Mouse (Mus musculus): Measurements from ENCODE around the gene Hsd17b6.

The Hsd17b6 gene

GRCm38 (mm10) chr10:128008207-128008889 lies 937 bp upstream of the Hsd17b6 start:
- DNase-seq (ENCODE audit: low spot score in 2 of 2), result peak; percentile 51 to 66

GRCm38 (mm10) chr10:128005479-128005878 lies 1.9 kb downstream of the Hsd17b6 start:
- DNase-seq (ENCODE audit: low spot score in 2 of 2), result no peak

GRCm38 (mm10) chr10:128004918-128005317 lies 2.5 kb downstream of the Hsd17b6 start:
- no peak for DNase-seq (ENCODE audit: low spot score in 2 of 2)

GRCm38 (mm10) chr10:128003281-128003801 lies 4.1 kb downstream of the Hsd17b6 start:
- DNase-seq (ENCODE audit: low spot score in 2 of 2), result no peak

- no peak for DNase-seq (ENCODE audit: low spot score in 2 of 2)
Measured at GRCm38 (mm10) chr10:127998260-127998659, 9.2 kb downstream of the Hsd17b6 start.

- DNase-seq (ENCODE audit: low spot score in 2 of 2), result no peak
Measured at GRCm38 (mm10) chr10:127996690-127997089, 10.7 kb downstream of the Hsd17b6 start.

GRCm38 (mm10) chr10:127985601-127986000 lies 21.8 kb downstream of the Hsd17b6 start:
- DNase-seq (ENCODE audit: low spot score in 2 of 2), result no peak

- DNase-seq (ENCODE audit: low spot score in 2 of 2), result no peak
Measured at GRCm38 (mm10) chr10:127984650-127985049, 22.8 kb downstream of the Hsd17b6 start.

GRCm38 (mm10) chr10:127975503-127975902 lies 31.9 kb downstream of the Hsd17b6 start:
- no peak for DNase-seq (ENCODE audit: low spot score in 2 of 2)

- no peak for DNase-seq (ENCODE audit: low spot score in 2 of 2)
Measured at GRCm38 (mm10) chr10:127974062-127974461, 33.3 kb downstream of the Hsd17b6 start.

- DNase-seq (ENCODE audit: low spot score in 2 of 2), result no peak
Measured at GRCm38 (mm10) chr10:127971135-127971534, 36.3 kb downstream of the Hsd17b6 start.

- no peak for DNase-seq (ENCODE audit: low spot score in 2 of 2)
Measured at GRCm38 (mm10) chr10:127970359-127970831, 37.0 kb downstream of the Hsd17b6 start.

- DNase-seq (ENCODE audit: low spot score in 2 of 2), result no peak
Measured at GRCm38 (mm10) chr10:127969820-127970219, 37.6 kb downstream of the Hsd17b6 start.

- no peak for DNase-seq (ENCODE audit: low spot score in 2 of 2)
Measured at GRCm38 (mm10) chr10:127966506-127966905, 40.9 kb downstream of the Hsd17b6 start.

GRCm38 (mm10) chr10:127964004-127964403 lies 43.4 kb downstream of the Hsd17b6 start:
- no peak for DNase-seq (ENCODE audit: low spot score in 2 of 2)

- no peak for DNase-seq (ENCODE audit: low spot score in 2 of 2)
Measured at GRCm38 (mm10) chr10:127962451-127962850, 45.0 kb downstream of the Hsd17b6 start.

GRCm38 (mm10) chr10:127959161-127959679 lies 48.2 kb downstream of the Hsd17b6 start:
- no peak for DNase-seq (ENCODE audit: low spot score in 2 of 2)

GRCm38 (mm10) chr10:127956168-127956816 lies 51.1 kb downstream of the Hsd17b6 start:
- DNase-seq (ENCODE audit: low spot score in 2 of 2), result peak; percentile 19 to 40

GRCm38 (mm10) chr10:127955034-127955433 lies 52.4 kb downstream of the Hsd17b6 start:
- DNase-seq (ENCODE audit: low spot score in 2 of 2), result no peak

GRCm38 (mm10) chr10:127951821-127952220 lies 55.6 kb downstream of the Hsd17b6 start:
- no peak for DNase-seq (ENCODE audit: low spot score in 2 of 2)

GRCm38 (mm10) chr10:127951390-127951789 lies 56.0 kb downstream of the Hsd17b6 start:
- DNase-seq (ENCODE audit: low spot score in 2 of 2), result no peak

GRCm38 (mm10) chr10:127949596-127950130 lies 57.7 kb downstream of the Hsd17b6 start:
- no peak for DNase-seq (ENCODE audit: low spot score in 2 of 2)

All from spleen, postnatal 36 days (tissue).